Mouse (Mus musculus) CH12.LX (cell line): ENCODE data around the gene Sugp1. TPM values are rescaled to one million over a fixed set of nuclear protein-coding genes. Genes with fewer than 3 reads are reported as not detected.

Experiments
- DNase-seq: peaks from one replicate; pipeline ENCODE4 v3.0.0-alpha.2; 2013; ENCODE audit errors: extremely low read depth
- H3K27ac ChIP-seq: 2 replicates; pipeline ENCODE4 v1.5.1; 2012; ENCODE audit warnings: low read depth, mild to moderate bottlenecking, control low read depth, moderate library complexity; ENCODE audit not compliant: insufficient read depth
- H3K27me3 ChIP-seq: replicated peaks from 2 replicates; pipeline ENCODE3; 2012; ENCODE audit warnings: inconsistent platforms
- H3K36me3 ChIP-seq, 2 experiments: replicated peaks in 1 of 2; 2 replicates each; pipeline versions ENCODE3 to v1.6.1; 2012; ENCODE audit warnings: inconsistent platforms in 1 of 2, low read length in 1 of 2, mild to moderate bottlenecking in 1 of 2, mixed read lengths in 1 of 2, moderate library complexity in 1 of 2; ENCODE audit not compliant: control insufficient read depth in 1 of 2, insufficient read depth in 1 of 2
- H3K4me1 ChIP-seq, 2 experiments: 2 replicates each; pipeline ENCODE4 v1.6.1; 2012; ENCODE audit warnings: inconsistent platforms in 1 of 2, moderate library complexity in 1 of 2; ENCODE audit not compliant: insufficient read depth in 2 of 2, control insufficient read depth in 1 of 2
- H3K4me2 ChIP-seq: 2 replicates; pipeline ENCODE4 v1.6.1; 2012; ENCODE audit warnings: low read depth, mild to moderate bottlenecking, control low read depth; ENCODE audit not compliant: poor library complexity, insufficient read depth, severe bottlenecking
- H3K4me3 ChIP-seq, 3 experiments: fragments of 150-350 bp in 1 of 3; sonication (generic) in 1 of 3; replicated peaks in 1 of 3; 2 replicates each; pipeline versions ENCODE3 to v1.5.1; 2011 to 2012; ENCODE audit warnings: low read depth in 2 of 3, low read length in 2 of 3, mild to moderate bottlenecking in 2 of 3, moderate library complexity in 2 of 3, control low read depth in 1 of 3, improper control_type of control experiment in 1 of 3, inconsistent platforms in 1 of 3, mixed read lengths in 1 of 3; ENCODE audit not compliant: poor library complexity in 1 of 3
- H3K79me2 ChIP-seq: replicated peaks from 2 replicates; pipeline ENCODE4 v1.6.1; 2012; ENCODE audit warnings: mild to moderate bottlenecking, moderate library complexity; ENCODE audit not compliant: control insufficient read depth, poor library complexity, insufficient read depth, severe bottlenecking; ENCODE audit errors: extremely low read depth
- H3K9ac ChIP-seq: 2 replicates; pipeline ENCODE4 v1.6.1; 2012; ENCODE audit warnings: low read depth, mild to moderate bottlenecking, control low read depth, moderate library complexity; ENCODE audit not compliant: insufficient read depth
- H3K9me3 ChIP-seq: replicated peaks from 2 replicates; pipeline ENCODE3; 2012; ENCODE audit warnings: low read length, inconsistent platforms, mixed read lengths
- BHLHE40 ChIP-seq: IDR thresholded peaks from 2 replicates; pipeline ENCODE4 v1.6.1; 2011; ENCODE audit warnings: mild to moderate bottlenecking, low read depth, low read length, improper control_type of control experiment
- CHD1 ChIP-seq: IDR thresholded peaks from 2 replicates; pipeline ENCODE4 v1.6.1; 2012; ENCODE audit warnings: low read depth, low read length, improper control_type of control experiment, inconsistent platforms
- CHD2 ChIP-seq: IDR thresholded peaks from 2 replicates; pipeline ENCODE4 v1.6.1; 2011; ENCODE audit warnings: low read length, improper control_type of control experiment
- CTCF ChIP-seq, 2 experiments: IDR thresholded peaks in 1 of 2; conservative IDR thresholded peaks in 1 of 2; 2 replicates each; pipeline ENCODE4 v1.5.1; 2011 to 2012; ENCODE audit warnings: low read depth in 2 of 2, low read length in 2 of 2, improper control_type of control experiment in 1 of 2, inconsistent platforms in 1 of 2, mild to moderate bottlenecking in 1 of 2, moderate library complexity in 1 of 2
- E2F4 ChIP-seq: IDR thresholded peaks from 2 replicates; pipeline ENCODE4 v1.6.1; 2011; ENCODE audit warnings: low read depth, low read length, improper control_type of control experiment; ENCODE audit not compliant: insufficient replicate concordance
- ELF1 ChIP-seq: IDR thresholded peaks from 2 replicates; pipeline ENCODE4 v1.6.1; 2014; ENCODE audit warnings: low read depth, mild to moderate bottlenecking, inconsistent platforms, low read length, improper control_type of control experiment
- EP300 ChIP-seq: IDR thresholded peaks from 2 replicates; pipeline ENCODE4 v1.6.1; 2011; ENCODE audit warnings: low read length, improper control_type of control experiment
- ETS1 ChIP-seq: conservative IDR thresholded peaks from 2 replicates; pipeline ENCODE4 v1.6.1; 2012; ENCODE audit warnings: low read depth, mild to moderate bottlenecking, inconsistent platforms, low read length, improper control_type of control experiment, moderate library complexity
- GABPA ChIP-seq: IDR thresholded peaks from 2 replicates; pipeline ENCODE4 v1.6.1; 2012; ENCODE audit warnings: low read depth, low read length, improper control_type of control experiment, inconsistent platforms; ENCODE audit not compliant: insufficient replicate concordance
- HCFC1 ChIP-seq: IDR thresholded peaks from 2 replicates; pipeline ENCODE4 v1.6.1; 2012; ENCODE audit warnings: low read depth, mild to moderate bottlenecking, inconsistent platforms, low read length, improper control_type of control experiment
- IRF4 ChIP-seq: IDR thresholded peaks from 2 replicates; pipeline ENCODE4 v1.6.1; 2014; ENCODE audit warnings: low read depth, mild to moderate bottlenecking, inconsistent platforms, low read length, improper control_type of control experiment
- JUN ChIP-seq: IDR thresholded peaks from 2 replicates; pipeline ENCODE4 v1.6.1; 2011; ENCODE audit warnings: low read depth, mild to moderate bottlenecking, low read length, improper control_type of control experiment, moderate library complexity; ENCODE audit not compliant: insufficient read depth
- JUND ChIP-seq: conservative IDR thresholded peaks from 2 replicates; pipeline ENCODE4 v1.6.1; 2011; ENCODE audit warnings: low read depth, low read length, improper control_type of control experiment
- MAFK ChIP-seq: IDR thresholded peaks from 2 replicates; pipeline ENCODE4 v1.6.1; 2011; ENCODE audit warnings: low read length, improper control_type of control experiment; ENCODE audit not compliant: insufficient replicate concordance
- MAX ChIP-seq: IDR thresholded peaks from 2 replicates; pipeline ENCODE4 v1.6.1; 2011; ENCODE audit warnings: low read length, improper control_type of control experiment
- MAZ ChIP-seq: IDR thresholded peaks from 2 replicates; pipeline ENCODE4 v1.6.1; 2012; ENCODE audit warnings: low read depth, mild to moderate bottlenecking, inconsistent platforms, low read length, improper control_type of control experiment, moderate library complexity
- MXI1 ChIP-seq: IDR thresholded peaks from 2 replicates; pipeline ENCODE4 v1.6.1; 2011; ENCODE audit warnings: mild to moderate bottlenecking, low read depth, low read length, improper control_type of control experiment
- MYC ChIP-seq: IDR thresholded peaks from 2 replicates; pipeline ENCODE4 v1.6.1; 2011; ENCODE audit warnings: low read depth, mild to moderate bottlenecking, improper control_type of control experiment, low read length
- NELFE ChIP-seq: IDR thresholded peaks from 2 replicates; pipeline ENCODE4 v1.6.1; 2011; ENCODE audit warnings: low read depth, low read length, improper control_type of control experiment
- NRF1 ChIP-seq: IDR thresholded peaks from 2 replicates; pipeline ENCODE4 v1.6.1; 2014; ENCODE audit warnings: low read depth, mild to moderate bottlenecking, inconsistent platforms, low read length, improper control_type of control experiment, moderate library complexity
- PAX5 ChIP-seq: IDR thresholded peaks from 2 replicates; pipeline ENCODE4 v1.6.1; 2012; ENCODE audit warnings: low read length, inconsistent platforms, mixed read lengths
- POLR2A ChIP-seq: IDR thresholded peaks from 2 replicates; pipeline ENCODE4 v1.6.1; 2011; ENCODE audit warnings: low read depth, mild to moderate bottlenecking, improper control_type of control experiment, low read length
- POLR2AphosphoS2 ChIP-seq: IDR thresholded peaks from 2 replicates; pipeline ENCODE4 v1.6.1; 2011; ENCODE audit warnings: low read depth, low read length, improper control_type of control experiment
- RAD21 ChIP-seq: IDR thresholded peaks from 2 replicates; pipeline ENCODE4 v1.6.1; 2011; ENCODE audit warnings: low read depth, mild to moderate bottlenecking, low read length, improper control_type of control experiment, moderate library complexity
- RCOR1 ChIP-seq: conservative IDR thresholded peaks from 2 replicates; pipeline ENCODE4 v1.6.1; 2012; ENCODE audit warnings: low read depth, mild to moderate bottlenecking, inconsistent platforms, low read length, improper control_type of control experiment
- SIN3A ChIP-seq: IDR thresholded peaks from 2 replicates; pipeline ENCODE4 v1.6.1; 2012; ENCODE audit warnings: low read length, improper control_type of control experiment, inconsistent platforms
- SMC3 ChIP-seq: IDR thresholded peaks from 2 replicates; pipeline ENCODE4 v1.6.1; 2011; ENCODE audit warnings: low read depth, low read length, improper control_type of control experiment
- TBP ChIP-seq: conservative IDR thresholded peaks from 2 replicates; pipeline ENCODE4 v1.6.1; 2011; ENCODE audit warnings: low read depth, low read length, improper control_type of control experiment
- TCF12 ChIP-seq: IDR thresholded peaks from 2 replicates; pipeline ENCODE4 v1.6.1; 2014; ENCODE audit warnings: low read depth, mild to moderate bottlenecking, inconsistent platforms, low read length, improper control_type of control experiment
- USF1 ChIP-seq: IDR thresholded peaks from 2 replicates; pipeline ENCODE4 v1.6.1; 2014; ENCODE audit warnings: low read depth, mild to moderate bottlenecking, inconsistent platforms, low read length, improper control_type of control experiment
- USF2 ChIP-seq: conservative IDR thresholded peaks from 2 replicates; pipeline ENCODE4 v1.6.1; 2011; ENCODE audit warnings: low read depth, low read length, improper control_type of control experiment
- ZKSCAN1 ChIP-seq: IDR thresholded peaks from 2 replicates; pipeline ENCODE4 v1.6.1; 2012; ENCODE audit warnings: low read depth, inconsistent platforms, low read length, improper control_type of control experiment, borderline replicate concordance
- ZMIZ1 ChIP-seq: IDR thresholded peaks from 2 replicates; pipeline ENCODE4 v1.6.1; 2012; ENCODE audit warnings: low read depth, mild to moderate bottlenecking, inconsistent platforms, low read length, improper control_type of control experiment
- ZNF384 ChIP-seq: IDR thresholded peaks from 2 replicates; pipeline ENCODE4 v1.6.1; 2012; ENCODE audit warnings: low read depth, low read length, improper control_type of control experiment, inconsistent platforms
- dilution Hi-C: fragments of 300-500 bp; cut with MboI; formaldehyde crosslinking; loops from 2 replicates; pipeline ENCODE4 v1.14.3; 2020; ENCODE audit warnings: low sequenced_read_pairs; ENCODE audit not compliant: extremely low pct_unique_long_range_greater_than_20kb, extremely low pct_ligation_motif_present
- in situ Hi-C: fragments of 300-500 bp; cut with MboI; formaldehyde crosslinking; loops from 3 replicates; pipeline ENCODE4 v1.14.3; 2019; ENCODE audit warnings: low sequenced_read_pairs, low pct_ligation_motif_present, low pct_unique_long_range_greater_than_20kb, mixed read lengths
- polyA plus RNA-seq: library from polyadenylated mRNA; unstranded; fragments of >175 nt; gene quantifications from 2 replicates; pipeline ENCODE4 v1.2.1, GENCODE M21; 2012; ENCODE audit warnings: low read depth; ENCODE audit not compliant: insufficient read length
- total RNA-seq, 2 experiments: library from RNA; depleted of rRNA; stranded (reverse); fragments of 300-350 nt in 1 of 2; fragments of >200 nt in 1 of 2; gene quantifications; 2 replicates each; pipeline ENCODE4 v1.2.3; 2012 to 2014

Gene Sugp1
- total and polyA plus RNA-seq, 3 experiments: 5.3 to 43.9 (median 21.8) TPM

- H3K4me2 ChIP-seq: peak overlapping the region; percentile 70
- dilution Hi-C loops: no loop called here
- DNase-seq: peak; percentile 88
- peak overlapping the region; percentile 93 for H3K27ac ChIP-seq
- H3K36me3 ChIP-seq: no peaks in the 10 kb centered on the region
- H3K27me3 ChIP-seq: no peaks in the 10 kb centered on the region
- H3K79me2 ChIP-seq: no peaks in the 10 kb centered on the region
- 0 out of 2 replicates have a peak, but pooled peaks have one; percentile 22 for TF ChIP-seq CHD2
- TF ChIP-seq ZNF384: no peak
- TF ChIP-seq TCF12: peak; percentile 72
- TF ChIP-seq E2F4: no peak
- peak; percentile 84; the same call in 1 of the 2 replicates for TF ChIP-seq MYC
- TF ChIP-seq MAX: peak; percentile 88
- TF ChIP-seq EP300: no peak; the same call in 1 of the 2 replicates
- TF ChIP-seq POLR2AphosphoS2: no peak
- 0 out of 2 replicates have a peak, but pooled peaks have one; percentile 21 for TF ChIP-seq MAZ
- 0 out of 2 replicates have a peak, but pooled peaks have one; percentile 21 for TF ChIP-seq USF1
- TF ChIP-seq ZKSCAN1: no peak
- TF ChIP-seq ELF1: peak; percentile 86
- no peak for TF ChIP-seq HCFC1
- TF ChIP-seq MAFK: no peak
- TF ChIP-seq JUN: no peak
- 0 out of 2 replicates have a peak, but pooled peaks have one; percentile 8 for TF ChIP-seq USF2
- TF ChIP-seq RCOR1: 0 out of 2 replicates have a peak, but pooled peaks have one; percentile 42
- TF ChIP-seq SIN3A: peak; percentile 64; the same call in 1 of the 2 replicates
- TF ChIP-seq ZMIZ1: peak; percentile 59; the same call in 1 of the 2 replicates
- peak; percentile 75 for TF ChIP-seq SMC3
- TF ChIP-seq CTCF (conservative IDR thresholded peaks at IDR 0.05 in 1 of 2, IDR thresholded peaks at IDR 0.05 in 1 of 2; ENCODE audit: low read depth in 2 of 2, low read length in 2 of 2): peak; percentile 32 to 81; a peak in 3 of 4 replicates
- TF ChIP-seq GABPA: no peak
- TF ChIP-seq IRF4: peak; percentile 90
- TF ChIP-seq TBP: no peak
- 0 out of 2 replicates have a peak, but pooled peaks have one; percentile 44 for TF ChIP-seq CHD1
- no peak; the same call in none of the 2 replicates for TF ChIP-seq MXI1
- TF ChIP-seq NRF1: peak; percentile 48
- TF ChIP-seq RAD21: peak; percentile 74
- TF ChIP-seq POLR2A: peak; percentile 85
- TF ChIP-seq ETS1: 0 out of 2 replicates have a peak, but pooled peaks have one; percentile 5
- TF ChIP-seq NELFE: peak; percentile 77
- TF ChIP-seq JUND: 0 out of 2 replicates have a peak, but pooled peaks have one; percentile 20
- TF ChIP-seq BHLHE40: peak; percentile 61
- no peak for TF ChIP-seq PAX5
- TF ChIP-seq, all 38 proteins: peak for 22
- H3K9ac ChIP-seq: peak overlapping the region; percentile 82
- H3K9me3 ChIP-seq: no peaks in the 10 kb centered on the region
- peaks cover 4 to 31% of the 10 kb centered on the region in 2 experiments; a peak in 3 of 4 replicates for H3K4me1 ChIP-seq
- peak overlapping the region; percentile 34 to 48 (median 37) for H3K4me3 ChIP-seq
- in situ Hi-C loops: loop anchor here (5.0 kb wide), 2 partner anchors 34 to 79 kb away; no protein-coding TSS in a partner anchor
These were observed 41.3 kb upstream of the Sugp1 start for GRCm38 (mm10) chr8:70001176-70001891.
